Mouse (Mus musculus) embryonic fibroblast, embryonic 13.5 days (primary cell): ENCODE measurements around the gene Fam180a.

Source experiments
- CTCF ChIP-seq: IDR thresholded peaks from 2 replicates; pipeline ENCODE4 v1.5.1; 2011; ENCODE audit warnings: mild to moderate bottlenecking, control low read depth, low read length, moderate library complexity, borderline replicate concordance; ENCODE audit not compliant: insufficient read depth
- POLR2A ChIP-seq: IDR thresholded peaks from 2 replicates; pipeline ENCODE4 v1.6.1; 2011; ENCODE audit warnings: low read depth, mild to moderate bottlenecking, control low read depth, low read length, moderate library complexity

- no peak for TF ChIP-seq CTCF
- no peak for TF ChIP-seq POLR2A
Measured at GRCm38 (mm10) chr6:35370356-35370755, 44.4 kb upstream of the Fam180a start.
